Mouse (Mus musculus): ENCODE data around the gene Selenoo. TPM values are rescaled to one million over a fixed set of nuclear protein-coding genes. Genes with fewer than 3 reads are reported as not detected.

Gene Selenoo
- polyA plus RNA-seq, 1 experiment from 2014 or later, result 21.5 TPM

- Histone ChIP-seq H3K9me3 (ENCODE audit: low read depth, low read length) (no peaks in the 10 kb centered on the region), H3K27me3 (ENCODE audit: insufficient read depth, low read length) (no peaks in the 10 kb centered on the region), H3K4me2 (no peak overlapping the region), H3K4me1 (ENCODE audit: insufficient read depth) (no peaks in the 10 kb centered on the region), H3K9ac (no peak overlapping the region), H3K27ac (ENCODE audit: low read depth) (no peak overlapping the region), H3K4me3 (ENCODE audit: low read depth, low read length) (no peak overlapping the region), H3K36me3 (ENCODE audit: insufficient read depth) (peaks cover 99% of the 10 kb centered on the region)
- no peak for TF ChIP-seq CTCF (IDR thresholded peaks at IDR 0.05; ENCODE audit: low read depth)
- ATAC-seq (ENCODE audit: insufficient read depth), result no peak
- DNase-seq, result no peak
- WGBS, result 84% methylated on average over 13 of the region's 13 CpGs
Measured at GRCm38 (mm10) chr15:89106073-89106472, 17.2 kb downstream of the Selenoo start.

- DNase-seq (no peak), ATAC-seq (ENCODE audit: insufficient read depth) (no peak)
- no peak overlapping the region for H3K4me2 ChIP-seq
- H3K9me3 ChIP-seq (ENCODE audit: low read depth, low read length), result no peaks in the 10 kb centered on the region
- no peak overlapping the region for H3K27ac ChIP-seq (ENCODE audit: low read depth)
- no peak for TF ChIP-seq CTCF (IDR thresholded peaks at IDR 0.05; ENCODE audit: low read depth)
- 91% methylated on average over 1 of the region's 1 CpGs for WGBS
- H3K4me3 ChIP-seq (ENCODE audit: low read depth, low read length), result no peak overlapping the region
- no peak overlapping the region for H3K9ac ChIP-seq
- no peaks in the 10 kb centered on the region for H3K27me3 ChIP-seq (ENCODE audit: insufficient read depth, low read length)
- H3K4me1 ChIP-seq (ENCODE audit: insufficient read depth), result no peaks in the 10 kb centered on the region
- peaks cover 99% of the 10 kb centered on the region for H3K36me3 ChIP-seq (ENCODE audit: insufficient read depth)
Measured at GRCm38 (mm10) chr15:89106976-89107375, 18.1 kb downstream of the Selenoo start.

GRCm38 (mm10) chr15:89110147-89110546 lies 21.3 kb downstream of the Selenoo start:
- Histone ChIP-seq H3K36me3 (ENCODE audit: insufficient read depth) (peaks cover 95% of the 10 kb centered on the region), H3K27ac (ENCODE audit: low read depth) (no peak overlapping the region), H3K4me3 (ENCODE audit: low read depth, low read length) (no peak overlapping the region), H3K9me3 (ENCODE audit: low read depth, low read length) (no peaks in the 10 kb centered on the region), H3K4me1 (ENCODE audit: insufficient read depth) (no peaks in the 10 kb centered on the region), H3K9ac (no peak overlapping the region), H3K27me3 (ENCODE audit: insufficient read depth, low read length) (no peaks in the 10 kb centered on the region), H3K4me2 (no peak overlapping the region)
- ATAC-seq (ENCODE audit: insufficient read depth) (no peak), DNase-seq (no peak)
- no peak for TF ChIP-seq CTCF (IDR thresholded peaks at IDR 0.05; ENCODE audit: low read depth)
- 76% methylated on average over 9 of the region's 9 CpGs for WGBS

GRCm38 (mm10) chr15:89118007-89118406 lies 29.1 kb downstream of the Selenoo start:
- H3K27me3 ChIP-seq (ENCODE audit: insufficient read depth, low read length), result no peaks in the 10 kb centered on the region
- H3K9ac ChIP-seq, result no peak overlapping the region
- no peak overlapping the region for H3K4me2 ChIP-seq
- TF ChIP-seq CTCF (IDR thresholded peaks at IDR 0.05; ENCODE audit: low read depth), result peak; percentile 23; the same call in 1 of the 2 replicates
- no peak overlapping the region for H3K4me3 ChIP-seq (ENCODE audit: low read depth, low read length)
- H3K4me1 ChIP-seq (ENCODE audit: insufficient read depth), result peaks cover 8% of the 10 kb centered on the region; the same call in 1 of the 2 replicates
- peaks cover 59% of the 10 kb centered on the region for H3K36me3 ChIP-seq (ENCODE audit: insufficient read depth)
- no peak for ATAC-seq (ENCODE audit: insufficient read depth)
- peak; percentile 37 for DNase-seq
- no peak overlapping the region for H3K27ac ChIP-seq (ENCODE audit: low read depth)
- no peaks in the 10 kb centered on the region for H3K9me3 ChIP-seq (ENCODE audit: low read depth, low read length)

GRCm38 (mm10) chr15:89122649-89123366 lies 33.9 kb downstream of the Selenoo start, which contains the start of gene Tubgcp6:
Gene Tubgcp6, minus strand, starts transcription at chr15:89123112.
- Histone ChIP-seq H3K27me3 (ENCODE audit: insufficient read depth, low read length) (no peaks in the 10 kb centered on the region), H3K36me3 (ENCODE audit: insufficient read depth) (peaks cover 30% of the 10 kb centered on the region), H3K27ac (ENCODE audit: low read depth) (peak within 1 kb of the TSS; percentile 63), H3K4me2 (peak within 1 kb of the TSS; percentile 82), H3K4me1 (ENCODE audit: insufficient read depth) (peaks cover 11% of the 10 kb centered on the region; the same call in 1 of the 2 replicates), H3K9ac (peak within 1 kb of the TSS; percentile 72), H3K9me3 (ENCODE audit: low read depth, low read length) (no peaks in the 10 kb centered on the region), H3K4me3 (ENCODE audit: low read depth, low read length) (peak within 1 kb of the TSS; percentile 85)
- peak; percentile 99 for DNase-seq
- ATAC-seq (ENCODE audit: insufficient read depth), result peak; percentile 87
- TF ChIP-seq CTCF (IDR thresholded peaks at IDR 0.05; ENCODE audit: low read depth), result no peak
- WGBS, result under 1% methylated on average over 47 of the region's 47 CpGs

- peak; percentile 23; the same call in 1 of the 2 replicates for ATAC-seq (ENCODE audit: insufficient read depth)
- H3K9ac ChIP-seq, result peak overlapping the region; percentile 72
- TF ChIP-seq CTCF (IDR thresholded peaks at IDR 0.05; ENCODE audit: low read depth), result peak; percentile 53
- H3K4me3 ChIP-seq (ENCODE audit: low read depth, low read length), result peak overlapping the region; percentile 85
- 28% methylated on average over 11 of the region's 11 CpGs for WGBS
- H3K27me3 ChIP-seq (ENCODE audit: insufficient read depth, low read length), result no peaks in the 10 kb centered on the region
- H3K9me3 ChIP-seq (ENCODE audit: low read depth, low read length), result no peaks in the 10 kb centered on the region
- peak; percentile 58 for DNase-seq
- peak overlapping the region; percentile 63 for H3K27ac ChIP-seq (ENCODE audit: low read depth)
- peak overlapping the region; percentile 82 for H3K4me2 ChIP-seq
- peaks cover 11% of the 10 kb centered on the region; the same call in 1 of the 2 replicates for H3K4me1 ChIP-seq (ENCODE audit: insufficient read depth)
- H3K36me3 ChIP-seq (ENCODE audit: insufficient read depth), result peaks cover 22% of the 10 kb centered on the region
Measured at GRCm38 (mm10) chr15:89123595-89123994, 34.7 kb downstream of the Selenoo start.

GRCm38 (mm10) chr15:89124312-89124711 lies 35.4 kb downstream of the Selenoo start:
- Histone ChIP-seq H3K27ac (ENCODE audit: low read depth) (no peak overlapping the region), H3K27me3 (ENCODE audit: insufficient read depth, low read length) (no peaks in the 10 kb centered on the region), H3K9me3 (ENCODE audit: low read depth, low read length) (no peaks in the 10 kb centered on the region), H3K4me1 (ENCODE audit: insufficient read depth) (peaks cover 11% of the 10 kb centered on the region; the same call in 1 of the 2 replicates), H3K9ac (no peak overlapping the region), H3K4me2 (no peak overlapping the region; the same call in 1 of the 2 replicates), H3K36me3 (ENCODE audit: insufficient read depth) (peaks cover 17% of the 10 kb centered on the region; the same call in 1 of the 2 replicates), H3K4me3 (ENCODE audit: low read depth, low read length) (no peak overlapping the region)
- DNase-seq (no peak), ATAC-seq (ENCODE audit: insufficient read depth) (no peak)
- no peak for TF ChIP-seq CTCF (IDR thresholded peaks at IDR 0.05; ENCODE audit: low read depth)
- 83% methylated on average over 3 of the region's 3 CpGs for WGBS
